Mouse (Mus musculus): Measurements from ENCODE around the gene Cd96. TPM values are rescaled to one million over a fixed set of nuclear protein-coding genes. Genes with fewer than 3 reads are reported as not detected.

Cd96 gene
- total RNA-seq, 2 experiments from 2014 or later, result not detected

- DNase-seq (ENCODE audit: low spot score in 2 of 2), result no peak
Measured at GRCm38 (mm10) chr16:46063278-46063677, 56.8 kb downstream of the Cd96 start.

DNA sequence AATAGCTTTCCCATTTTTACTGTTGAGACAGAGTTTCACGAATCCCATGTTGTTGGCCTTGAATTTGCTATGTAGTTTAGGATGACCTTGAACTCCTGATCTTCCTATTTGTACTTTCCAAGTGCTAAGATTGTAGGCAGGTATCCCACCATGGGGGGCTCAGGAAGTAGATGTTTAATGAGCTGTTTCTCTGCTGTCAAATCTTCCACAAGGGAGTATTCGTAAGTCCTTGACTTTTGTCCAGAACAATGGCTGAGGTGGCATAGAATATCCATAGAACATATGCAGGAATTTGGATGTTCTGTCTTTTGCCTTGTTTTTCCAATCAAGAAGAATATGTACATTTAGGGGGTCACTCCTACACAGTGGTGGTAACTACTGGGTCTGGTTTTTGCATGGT is 73.1 kb downstream of the Cd96 start:
- DNase-seq (ENCODE audit: low spot score in 2 of 2), result no peak

GRCm38 (mm10) chr16:46036261-46036660 is 83.8 kb downstream of the Cd96 start:
- no peak for DNase-seq (ENCODE audit: low spot score in 2 of 2)

GRCm38 (mm10) chr16:46033896-46034295 is 86.2 kb downstream of the Cd96 start:
- no peak for DNase-seq (ENCODE audit: low spot score in 2 of 2)

- DNase-seq (ENCODE audit: low spot score in 2 of 2), result no peak
Measured at GRCm38 (mm10) chr16:46022958-46023491, 97.0 kb downstream of the Cd96 start.

GRCm38 (mm10) chr16:46022189-46022928 is 97.7 kb downstream of the Cd96 start:
- DNase-seq (ENCODE audit: low spot score in 2 of 2), result peak in 1 of 2 experiments; percentile 34

GRCm38 (mm10) chr16:46021302-46021701 is 98.7 kb downstream of the Cd96 start:
- DNase-seq (ENCODE audit: low spot score in 2 of 2), result no peak

GRCm38 (mm10) chr16:46020396-46020795 is 99.7 kb downstream of the Cd96 start:
- no peak for DNase-seq (ENCODE audit: low spot score in 2 of 2)

GRCm38 (mm10) chr16:46019799-46020198 is 100.3 kb downstream of the Cd96 start:
- DNase-seq (ENCODE audit: low spot score in 2 of 2), result no peak

DNA sequence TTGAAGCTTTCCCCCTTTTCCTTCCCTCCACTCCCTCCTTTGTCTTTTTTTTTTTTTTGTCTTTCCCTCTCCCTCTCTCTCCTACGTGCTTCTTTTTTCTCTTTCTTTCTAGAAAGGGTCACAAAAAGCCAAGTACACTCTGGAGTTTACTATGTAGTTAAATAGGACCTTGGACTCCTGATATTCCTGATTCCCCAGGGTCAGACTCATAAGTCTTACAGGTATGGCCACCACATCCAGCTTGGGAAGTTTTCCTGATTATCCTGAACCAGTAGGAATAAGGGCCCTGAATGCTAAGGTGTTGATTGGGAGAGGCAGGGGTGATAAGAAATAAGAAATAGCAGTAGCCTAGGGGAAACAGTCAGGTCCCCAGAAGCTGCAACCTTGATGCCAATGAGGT is 100.7 kb downstream of the Cd96 start:
- DNase-seq (ENCODE audit: low spot score in 2 of 2), result no peak

- DNase-seq (ENCODE audit: low spot score in 2 of 2), result no peak
Measured at GRCm38 (mm10) chr16:46011696-46012095, 108.4 kb downstream of the Cd96 start.

DNA sequence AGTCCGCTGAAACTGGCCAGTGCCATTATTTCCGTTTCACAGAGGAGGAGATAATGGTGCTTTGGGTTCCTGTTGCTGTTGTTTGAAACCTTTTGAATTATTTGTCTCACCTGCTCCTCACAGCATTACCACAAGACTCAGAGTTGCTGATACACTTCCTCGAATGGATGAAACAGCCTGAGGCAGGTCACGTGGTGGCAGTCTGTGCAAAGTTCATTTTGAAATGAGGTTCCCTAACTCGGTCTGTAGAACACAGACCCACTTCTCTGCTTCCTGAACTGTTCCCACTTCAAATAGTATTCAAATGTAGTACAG is 109.2 kb downstream of the Cd96 start:
- DNase-seq (ENCODE audit: low spot score in 2 of 2), result no peak

- DNase-seq (ENCODE audit: low spot score in 2 of 2), result peak; percentile 91 to 93
Measured at GRCm38 (mm10) chr16:46010153-46010905, 109.7 kb downstream of the Cd96 start, which contains the start of gene Plcxd2. Plcxd2 (minus strand) TSS chr16:46010218.

DNA sequence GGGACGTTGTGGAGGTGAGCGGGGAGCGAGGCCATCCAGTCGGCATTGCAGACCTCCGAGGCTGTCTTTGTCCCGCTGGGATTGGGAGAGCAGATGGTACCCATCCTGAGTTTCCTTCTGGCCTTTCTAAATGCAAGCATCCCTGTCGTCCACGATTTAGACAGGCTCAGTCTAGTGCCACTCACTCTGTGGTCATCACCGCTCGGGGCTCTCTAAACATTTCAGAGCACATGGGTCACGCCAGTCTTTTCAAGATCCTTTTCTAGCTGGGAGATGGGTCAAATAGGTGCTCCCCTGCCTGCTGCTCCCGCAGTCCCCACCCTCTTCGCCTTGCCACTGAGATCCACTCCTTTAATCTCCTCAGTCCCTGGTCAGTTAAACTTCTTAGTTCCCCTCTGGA is 110.3 kb downstream of the Cd96 start:
- no peak for DNase-seq (ENCODE audit: low spot score in 2 of 2)

- no peak for DNase-seq (ENCODE audit: low spot score in 2 of 2)
Measured at GRCm38 (mm10) chr16:46008766-46009165, 111.3 kb downstream of the Cd96 start.

DNA sequence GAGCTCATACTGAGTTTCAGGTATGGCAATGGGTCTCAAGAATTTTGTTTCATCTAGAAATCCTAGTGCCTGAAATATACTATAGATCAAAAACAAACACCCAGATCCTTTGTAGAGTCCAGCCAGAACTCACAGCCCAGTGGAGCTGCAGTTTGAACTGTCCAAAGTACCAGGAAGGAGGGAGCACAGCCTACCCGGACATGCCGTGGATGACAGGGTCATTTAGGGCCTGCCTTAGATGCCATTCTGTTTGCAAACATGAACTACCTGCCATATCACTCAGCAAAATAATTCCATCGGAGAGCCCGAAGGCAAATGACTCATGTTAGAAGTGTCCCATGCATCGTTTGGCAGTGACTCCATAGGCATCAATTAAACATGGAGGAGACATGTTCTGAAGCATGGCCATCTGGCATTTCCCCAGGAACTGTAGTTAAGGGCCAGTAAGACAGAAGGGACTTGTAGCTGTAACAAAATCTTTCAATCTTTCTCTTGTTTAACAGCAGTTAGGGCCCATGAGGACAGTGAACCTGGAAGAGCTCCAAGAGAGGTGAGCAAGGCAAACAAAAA is 111.9 kb downstream of the Cd96 start:
- no peak for DNase-seq (ENCODE audit: low spot score in 2 of 2)

DNA sequence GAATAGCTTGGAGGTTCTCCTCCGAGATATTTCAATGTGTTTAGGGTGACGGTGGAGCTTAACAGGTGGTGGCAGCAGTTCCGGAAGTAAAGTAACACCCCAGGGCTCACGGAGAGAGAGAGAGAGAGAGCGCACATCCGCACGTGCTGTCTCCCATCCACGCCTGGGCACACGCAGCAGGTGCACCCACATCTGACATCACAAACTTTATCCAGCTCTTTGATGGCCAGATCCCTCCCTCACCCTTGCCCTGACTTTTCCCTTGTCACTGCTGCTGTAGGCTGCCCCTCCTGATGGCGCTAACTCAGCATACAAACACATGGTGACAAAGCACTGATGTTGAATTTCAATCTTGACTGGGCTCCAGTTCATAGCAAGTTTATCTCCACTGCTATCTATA is 113.8 kb downstream of the Cd96 start:
- no peak for DNase-seq (ENCODE audit: low spot score in 2 of 2)

DNA sequence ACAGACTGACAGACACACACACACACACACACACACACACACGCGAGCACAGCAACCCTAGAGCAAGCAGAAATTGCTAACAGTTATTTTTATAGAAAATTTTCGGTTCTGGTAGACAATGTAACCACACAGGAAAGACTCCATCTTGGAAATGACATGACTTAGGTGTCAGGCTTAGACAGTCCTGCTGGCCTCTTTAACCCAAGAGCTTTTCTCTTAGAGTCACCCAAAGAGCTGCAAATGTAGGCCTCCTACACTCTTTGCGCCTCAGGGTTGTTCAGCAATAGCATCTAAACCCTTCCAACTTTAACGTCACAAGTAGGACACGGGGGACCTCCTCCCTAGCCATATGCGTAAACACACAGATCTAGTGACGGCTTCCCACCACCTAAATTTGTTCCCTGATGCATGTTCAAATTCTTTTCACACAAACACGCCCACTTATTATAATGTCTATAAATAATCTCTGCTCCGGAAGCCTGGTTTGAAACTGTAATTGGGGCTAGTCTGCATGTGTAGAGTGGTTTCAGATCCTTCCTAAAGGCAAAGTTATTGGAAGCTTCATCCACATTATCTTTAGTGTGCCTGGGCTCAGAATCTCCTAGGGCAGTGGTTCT is 118.4 kb downstream of the Cd96 start:
- DNase-seq (ENCODE audit: low spot score in 2 of 2), result no peak

DNA sequence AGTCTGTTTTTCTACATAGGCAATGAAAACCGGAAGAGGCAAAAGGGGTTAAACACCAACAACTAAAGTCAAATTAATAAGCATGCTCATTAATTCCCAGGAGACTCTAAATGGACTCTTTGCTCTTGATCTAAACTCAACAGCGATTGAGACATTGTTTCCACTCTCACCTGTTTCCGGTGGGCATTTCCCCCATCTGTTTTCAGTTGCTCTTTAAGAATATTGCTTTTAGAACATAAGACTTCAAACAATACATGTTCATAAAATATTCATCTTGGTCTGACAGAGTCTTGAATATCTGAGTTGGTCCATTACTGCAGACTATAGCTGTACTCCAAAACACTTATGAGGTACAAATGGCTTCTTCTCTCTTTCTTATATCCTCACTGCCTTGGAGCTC is 119.1 kb downstream of the Cd96 start:
- DNase-seq (ENCODE audit: low spot score in 2 of 2), result no peak

DNA sequence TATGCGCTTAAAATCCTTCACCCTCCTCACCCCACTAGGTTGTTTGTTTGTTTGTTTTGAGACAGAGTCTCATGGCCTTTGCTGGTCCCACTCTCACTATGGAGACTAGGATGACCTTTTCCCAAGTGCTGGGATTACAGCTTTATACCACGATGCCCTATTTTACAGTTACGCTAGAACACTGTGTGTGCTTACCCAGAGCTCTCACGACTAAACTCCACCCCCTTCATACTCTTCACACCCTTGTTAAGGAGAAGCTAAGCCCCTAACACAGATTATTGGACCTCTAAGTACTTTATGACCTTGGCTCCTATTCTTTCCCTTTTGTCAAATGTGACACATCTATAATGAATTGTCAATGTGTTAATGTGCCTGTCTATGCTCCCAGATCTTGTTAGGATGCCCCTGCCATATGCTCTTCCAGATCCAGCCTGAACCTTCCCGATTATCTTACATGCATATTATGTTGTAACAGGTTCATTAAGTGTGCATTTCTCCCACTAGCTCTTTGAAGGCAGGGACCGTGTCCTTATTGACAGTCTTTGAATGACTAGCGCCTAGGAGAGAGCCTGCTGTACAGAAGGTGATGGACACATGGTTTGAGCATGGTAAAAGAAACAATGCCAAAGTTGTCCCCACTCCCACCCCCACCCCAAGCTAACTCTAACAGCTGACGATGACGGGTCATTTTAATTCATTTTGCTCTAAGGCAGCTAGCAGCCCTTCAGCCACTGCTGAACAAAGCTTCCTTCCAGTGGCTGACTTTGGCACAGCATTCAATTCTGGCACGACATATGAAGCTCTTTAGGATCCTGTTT is 120.5 kb downstream of the Cd96 start:
- DNase-seq (ENCODE audit: low spot score in 2 of 2), result no peak

DNA sequence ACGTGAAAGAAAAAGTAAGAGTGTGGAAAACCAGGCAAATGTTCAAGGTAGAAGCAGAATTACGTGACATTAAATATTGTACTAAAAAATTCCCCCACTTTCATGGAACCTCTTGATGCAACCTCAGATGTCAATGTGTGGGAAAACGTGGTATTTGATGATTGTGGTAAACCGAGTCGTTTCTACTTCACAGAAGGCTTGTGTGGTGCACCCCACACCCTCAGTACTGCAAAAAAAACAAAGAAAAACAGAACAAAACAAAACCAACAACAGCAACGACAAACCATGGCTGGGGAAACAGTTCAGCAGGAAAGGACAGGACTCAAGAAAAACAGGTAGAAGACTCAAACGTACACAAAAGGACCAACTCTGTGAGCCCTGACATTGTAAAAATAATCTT is 121.8 kb downstream of the Cd96 start:
- no peak for DNase-seq (ENCODE audit: low spot score in 2 of 2)

Measured in gastrocnemius, postnatal 4 days (tissue).